Mouse (Mus musculus) forebrain, postnatal 0 days (tissue): ENCODE data around the gene 5730522E02Rik. TPM values are rescaled to one million over a fixed set of nuclear protein-coding genes. Genes with fewer than 3 reads are reported as not detected.
A peak's percentile ranks its signal among the peaks of the same experiment; 100 is the strongest.

Experiments
- ATAC-seq: fragments of 200-750 bp; cut with Nextera tagmentation; 2 replicates; pipeline ENCODE4 v1.8.0; 2017; ENCODE audit warnings: mild to moderate bottlenecking, moderate library complexity
- DNase-seq: peaks from one replicate; pipeline ENCODE4 v3.0.0-alpha.2; 2015
- H3K27ac ChIP-seq: fragments of 300-500 bp; sonication (generic); 2 replicates; pipeline ENCODE4 v1.5.1; 2014; ENCODE audit warnings: low read depth, mild to moderate bottlenecking, antibody characterized with exemption, low read length, moderate library complexity, mixed read lengths
- H3K27me3 ChIP-seq: fragments of 300-500 bp; sonication (generic); 2 replicates; pipeline ENCODE4 v1.6.1; 2014; ENCODE audit warnings: mild to moderate bottlenecking, low read length, mixed read lengths; ENCODE audit not compliant: insufficient read depth
- H3K36me3 ChIP-seq: fragments of 300-500 bp; sonication (generic); 2 replicates; pipeline ENCODE4 v1.6.1; 2014; ENCODE audit warnings: mild to moderate bottlenecking, moderate library complexity; ENCODE audit not compliant: insufficient read depth
- H3K4me1 ChIP-seq: fragments of 300-500 bp; sonication (generic); 2 replicates; pipeline ENCODE4 v1.6.1; 2014; ENCODE audit warnings: antibody characterized with exemption; ENCODE audit not compliant: insufficient read depth
- H3K4me2 ChIP-seq: fragments of 300-500 bp; sonication (generic); 2 replicates; pipeline ENCODE4 v1.6.1; 2014; ENCODE audit warnings: low read depth, mild to moderate bottlenecking, moderate library complexity
- H3K4me3 ChIP-seq: fragments of 300-500 bp; sonication (generic); 2 replicates; pipeline ENCODE4 v1.5.1; 2014; ENCODE audit warnings: low read depth, low read length, mixed read lengths
- H3K9ac ChIP-seq: fragments of 300-500 bp; sonication (generic); 2 replicates; pipeline ENCODE4 v1.6.1; 2014; ENCODE audit warnings: mild to moderate bottlenecking
- H3K9me3 ChIP-seq: fragments of 300-500 bp; sonication (generic); 2 replicates; pipeline ENCODE4 v1.6.1; 2016; ENCODE audit warnings: low read length
- CTCF ChIP-seq: sonication (generic); IDR thresholded peaks from 2 replicates; pipeline ENCODE4 v1.5.1; 2016; ENCODE audit warnings: antibody characterized with exemption, control low read depth, low read depth
- WGBS: fragments of 180-500 bp; shearing (Covaris S2); extraction: QIAGEN DNeasy Blood & Tissue Kit; methylation state at CpG from one replicate; pipeline ENCODE4 v1.1.7; 2014; 5-methylcytosine and 5-hydroxymethylcytosine counted together
- polyA plus RNA-seq: library from polyadenylated mRNA; unstranded; fragments of >200 nt; fragmentation: Nextera tagmentation; extraction: Ambion mirVana; gene quantifications from 2 replicates; pipeline ENCODE4 v1.2.1, GENCODE M21; 2015
- total RNA-seq: library from RNA; depleted of rRNA; stranded (reverse); fragments of >200 nt; gene quantifications from 2 replicates; pipeline ENCODE4 v1.2.3, GENCODE M21; 2014

Gene 5730522E02Rik
- total and polyA plus RNA-seq, 2 experiments from 2014 or later = 10.4 to 16.7 TPM

GRCm38 (mm10) chr11:25737255-25737654 lies 473.3 kb downstream of the 5730522E02Rik start:
- peak; percentile 82 for ATAC-seq
- no peak for TF ChIP-seq CTCF
- 64% methylated on average over 5 of the region's 5 CpGs for WGBS
- Histone ChIP-seq H3K9ac (no peak overlapping the region), H3K9me3 (no peaks in the 10 kb centered on the region), H3K27ac (peak overlapping the region; percentile 69), H3K36me3 (no peaks in the 10 kb centered on the region), H3K4me2 (no peak overlapping the region), H3K27me3 (no peaks in the 10 kb centered on the region), H3K4me1 (no peaks in the 10 kb centered on the region), H3K4me3 (no peak overlapping the region)
- DNase-seq = peak; percentile 70

GRCm38 (mm10) chr11:25729476-25729875 lies 481.1 kb downstream of the 5730522E02Rik start:
- no peak overlapping the region for H3K9ac ChIP-seq
- no peaks in the 10 kb centered on the region for H3K4me1 ChIP-seq
- DNase-seq (no peak), ATAC-seq (no peak)
- H3K27ac ChIP-seq = no peak overlapping the region
- H3K27me3 ChIP-seq = no peaks in the 10 kb centered on the region
- H3K36me3 ChIP-seq = no peaks in the 10 kb centered on the region
- no peak overlapping the region for H3K4me2 ChIP-seq
- H3K9me3 ChIP-seq = no peaks in the 10 kb centered on the region
- no peak for TF ChIP-seq CTCF
- 76% methylated on average over 1 of the region's 1 CpGs for WGBS
- no peak overlapping the region for H3K4me3 ChIP-seq

DNA sequence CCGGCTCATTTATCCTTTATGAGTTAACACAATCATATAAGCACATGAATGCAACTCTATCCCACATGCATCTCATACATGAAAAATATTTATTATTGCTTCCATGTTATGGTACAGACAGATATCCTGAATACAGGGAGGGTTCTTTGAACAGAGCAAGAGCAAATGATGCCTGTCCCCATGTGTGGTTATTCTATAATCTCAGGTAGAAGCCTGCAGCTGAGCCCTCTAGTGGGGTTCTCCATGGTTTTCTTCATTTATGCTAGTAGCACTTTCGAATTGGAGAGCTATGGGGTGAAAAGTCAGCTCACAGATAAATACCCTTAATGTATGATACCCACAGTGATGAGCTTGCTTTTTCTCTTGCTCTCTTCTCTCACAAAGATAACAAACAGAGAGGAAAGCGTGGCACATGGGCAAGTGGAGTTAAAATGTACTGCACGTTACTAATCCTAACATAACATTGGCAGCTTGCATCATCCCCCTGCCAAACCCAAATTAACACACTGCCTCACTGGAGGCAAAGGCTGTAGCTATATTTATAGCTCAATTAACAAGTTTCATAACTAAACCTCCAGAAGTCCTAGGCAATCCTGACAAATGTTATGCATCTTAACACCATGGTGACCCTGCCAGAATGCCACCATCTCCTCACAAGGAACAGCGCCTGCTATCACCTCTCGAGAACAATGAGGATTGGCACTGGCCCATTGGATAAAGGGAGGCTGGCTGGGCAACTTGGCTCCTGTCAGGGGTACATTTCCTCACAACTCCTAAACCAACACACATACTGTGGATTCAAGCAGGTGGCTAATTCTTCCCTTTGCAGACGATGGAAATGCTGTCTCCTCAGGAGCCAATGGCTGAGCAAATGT lies 494.9 kb downstream of the 5730522E02Rik start:
- Histone ChIP-seq H3K27ac (peak overlapping the region; percentile 64), H3K9ac (no peak overlapping the region), H3K4me2 (no peak overlapping the region), H3K4me1 (no peaks in the 10 kb centered on the region), H3K9me3 (no peaks in the 10 kb centered on the region), H3K4me3 (no peak overlapping the region), H3K36me3 (no peaks in the 10 kb centered on the region), H3K27me3 (no peaks in the 10 kb centered on the region)
- peak; percentile 42; the same call in 1 of the 2 replicates for TF ChIP-seq CTCF
- peak; percentile 84 for DNase-seq
- WGBS = 44% methylated on average over 7 of the region's 7 CpGs
- ATAC-seq = peak; percentile 94

GRCm38 (mm10) chr11:25710559-25710958 lies 500.0 kb downstream of the 5730522E02Rik start:
- no peak for TF ChIP-seq CTCF
- no peak overlapping the region for H3K27ac ChIP-seq

GRCm38 (mm10) chr11:25709892-25710291 lies 500.7 kb downstream of the 5730522E02Rik start:
- Histone ChIP-seq H3K9ac (no peak overlapping the region), H3K4me3 (no peak overlapping the region), H3K4me2 (no peak overlapping the region), H3K4me1 (no peaks in the 10 kb centered on the region), H3K36me3 (no peaks in the 10 kb centered on the region), H3K27me3 (no peaks in the 10 kb centered on the region), H3K27ac (peak overlapping the region; percentile 36; the same call in 1 of the 2 replicates), H3K9me3 (no peaks in the 10 kb centered on the region)
- 50% methylated on average over 4 of the region's 4 CpGs for WGBS
- DNase-seq (peak; percentile 52), ATAC-seq (peak; percentile 54)
- no peak for TF ChIP-seq CTCF

More at GRCm38 (mm10) chr11:25710559-25710958, 500.0 kb downstream of the 5730522E02Rik start:
- Histone ChIP-seq H3K4me3 (no peak overlapping the region), H3K27me3 (no peaks in the 10 kb centered on the region), H3K4me1 (no peaks in the 10 kb centered on the region), H3K9ac (no peak overlapping the region), H3K36me3 (no peaks in the 10 kb centered on the region), H3K9me3 (no peaks in the 10 kb centered on the region), H3K4me2 (no peak overlapping the region)
- WGBS = 29% methylated on average over 2 of the region's 2 CpGs
- DNase-seq (no peak), ATAC-seq (peak; percentile 73)

- 27% methylated on average over 11 of the region's 11 CpGs for WGBS
- no peak overlapping the region for H3K9ac ChIP-seq
- no peaks in the 10 kb centered on the region for H3K9me3 ChIP-seq
- H3K36me3 ChIP-seq = no peaks in the 10 kb centered on the region
- H3K4me2 ChIP-seq = no peak overlapping the region
- H3K4me3 ChIP-seq = no peak overlapping the region
- DNase-seq (no peak), ATAC-seq (peak; percentile 47; the same call in 1 of the 2 replicates)
- H3K27ac ChIP-seq = peak overlapping the region; percentile 67
- no peaks in the 10 kb centered on the region for H3K27me3 ChIP-seq
- H3K4me1 ChIP-seq = 0 out of 2 replicates have a peak, but pooled peaks cover 5% of the 10 kb centered on the region
- no peak for TF ChIP-seq CTCF
These were observed 506.0 kb downstream of the 5730522E02Rik start for GRCm38 (mm10) chr11:25704332-25705168.
